Mouse (Mus musculus) MEL-GATA-1-ER (cell line): ENCODE data around the gene Tulp1.
"Not testable (repeated sequence)": the region's sequence is repeated elsewhere in the genome, so short reads cannot be mapped to it uniquely, and the experiment has no call there.

Experiments
- DNase-seq: peaks from one replicate; pipeline ENCODE4 v3.0.0-alpha.2; 2012; ENCODE audit warnings: low read depth; ENCODE audit errors: extremely low read depth

Tulp1 gene

GRCm38 (mm10) chr17:28369056-28369455 is 4.0 kb upstream of the Tulp1 start:
- no peak for DNase-seq

- no peak for DNase-seq
These were observed 3.4 kb upstream of the Tulp1 start for GRCm38 (mm10) chr17:28368449-28368848.

GRCm38 (mm10) chr17:28363507-28363906 is 1.5 kb downstream of the Tulp1 start:
- DNase-seq, result no peak

GRCm38 (mm10) chr17:28362653-28363292 is 2.2 kb downstream of the Tulp1 start:
- DNase-seq, result no peak

GRCm38 (mm10) chr17:28361921-28362652 is 2.9 kb downstream of the Tulp1 start:
- DNase-seq, result no peak

GRCm38 (mm10) chr17:28360531-28361277 is 4.3 kb downstream of the Tulp1 start:
- DNase-seq, result no peak

GRCm38 (mm10) chr17:28358576-28359261 is 6.3 kb downstream of the Tulp1 start:
- DNase-seq, result not testable (repeated sequence)

- no peak for DNase-seq
These were observed 9.2 kb downstream of the Tulp1 start for GRCm38 (mm10) chr17:28355871-28356270.

GRCm38 (mm10) chr17:28352018-28352417 is 13.0 kb downstream of the Tulp1 start:
- DNase-seq, result no peak

- no peak for DNase-seq
These were observed 13.6 kb downstream of the Tulp1 start for GRCm38 (mm10) chr17:28351353-28351890.

- no peak for DNase-seq
These were observed 14.3 kb downstream of the Tulp1 start, which contains the start of gene Tead3 for GRCm38 (mm10) chr17:28350466-28351352. Tead3 (minus strand) TSS chr17:28350817.

- DNase-seq, result no peak
These were observed 15.0 kb downstream of the Tulp1 start for GRCm38 (mm10) chr17:28349901-28350465.

GRCm38 (mm10) chr17:28349264-28349880 is 15.7 kb downstream of the Tulp1 start:
- no peak for DNase-seq

- no peak for DNase-seq
These were observed 16.8 kb downstream of the Tulp1 start for GRCm38 (mm10) chr17:28348211-28348610.

GRCm38 (mm10) chr17:28347327-28347726 is 17.7 kb downstream of the Tulp1 start:
- no peak for DNase-seq

- DNase-seq, result no peak
These were observed 19.1 kb downstream of the Tulp1 start for GRCm38 (mm10) chr17:28345882-28346281.

GRCm38 (mm10) chr17:28345271-28345721 is 19.7 kb downstream of the Tulp1 start:
- no peak for DNase-seq

GRCm38 (mm10) chr17:28344670-28345069 is 20.4 kb downstream of the Tulp1 start:
- no peak for DNase-seq

- no peak for DNase-seq
These were observed 20.9 kb downstream of the Tulp1 start for GRCm38 (mm10) chr17:28344050-28344607.
